Mouse (Mus musculus): ENCODE results near the gene Kat6b.

Gene Kat6b

GRCm38 (mm10) chr14:21560481-21561209, 79.4 kb downstream of the Kat6b start:
- no peak for DNase-seq (ENCODE audit: low spot score in 2 of 2)

GRCm38 (mm10) chr14:21561396-21562065, 80.3 kb downstream of the Kat6b start:
- DNase-seq (ENCODE audit: low spot score in 2 of 2) = no peak

GRCm38 (mm10) chr14:21563584-21564118, 82.4 kb downstream of the Kat6b start:
- DNase-seq (ENCODE audit: low spot score in 2 of 2) = no peak

- DNase-seq (ENCODE audit: low spot score in 2 of 2) = no peak
Observed at GRCm38 (mm10) chr14:21565541-21566353, 84.5 kb downstream of the Kat6b start.

GRCm38 (mm10) chr14:21567293-21567984, 86.2 kb downstream of the Kat6b start:
- no peak for DNase-seq (ENCODE audit: low spot score in 2 of 2)

GRCm38 (mm10) chr14:21568821-21569220, 87.6 kb downstream of the Kat6b start:
- no peak for DNase-seq (ENCODE audit: low spot score in 2 of 2)

- no peak for DNase-seq (ENCODE audit: low spot score in 2 of 2)
Observed at GRCm38 (mm10) chr14:21574686-21575309, 93.6 kb downstream of the Kat6b start.

- DNase-seq (ENCODE audit: low spot score in 2 of 2) = no peak
Observed at GRCm38 (mm10) chr14:21576867-21577266, 95.6 kb downstream of the Kat6b start.

- DNase-seq (ENCODE audit: low spot score in 2 of 2) = no peak
Observed at GRCm38 (mm10) chr14:21581198-21581597, 100.0 kb downstream of the Kat6b start.

- DNase-seq (ENCODE audit: low spot score in 2 of 2) = no peak
Observed at GRCm38 (mm10) chr14:21582301-21582700, 101.1 kb downstream of the Kat6b start.

- DNase-seq (ENCODE audit: low spot score in 2 of 2) = no peak
Observed at GRCm38 (mm10) chr14:21583051-21583450, 101.8 kb downstream of the Kat6b start.

GRCm38 (mm10) chr14:21583868-21584267, 102.6 kb downstream of the Kat6b start:
- no peak for DNase-seq (ENCODE audit: low spot score in 2 of 2)

- DNase-seq (ENCODE audit: low spot score in 2 of 2) = no peak
Observed at GRCm38 (mm10) chr14:21584468-21585135, 103.4 kb downstream of the Kat6b start.

GRCm38 (mm10) chr14:21585491-21586251, 104.4 kb downstream of the Kat6b start:
- no peak for DNase-seq (ENCODE audit: low spot score in 2 of 2)

- DNase-seq (ENCODE audit: low spot score in 2 of 2) = no peak
Observed at GRCm38 (mm10) chr14:21586481-21587118, 105.4 kb downstream of the Kat6b start.

GRCm38 (mm10) chr14:21587931-21588330, 106.7 kb downstream of the Kat6b start:
- no peak for DNase-seq (ENCODE audit: low spot score in 2 of 2)

- no peak for DNase-seq (ENCODE audit: low spot score in 2 of 2)
Observed at GRCm38 (mm10) chr14:21589620-21590019, 108.4 kb downstream of the Kat6b start.

- DNase-seq (ENCODE audit: low spot score in 2 of 2) = no peak
Observed at GRCm38 (mm10) chr14:21590205-21590604, 109.0 kb downstream of the Kat6b start.

GRCm38 (mm10) chr14:21592152-21592551, 110.9 kb downstream of the Kat6b start:
- DNase-seq (ENCODE audit: low spot score in 2 of 2) = no peak

Data from urinary bladder, postnatal 4 days (tissue).